13 mouse cellular contexts compared by ENCODE assay signal in genomic region chr6:115111426-115111825, GRCm38 (mm10). TPM values are rescaled to one million over a fixed set of nuclear protein-coding genes. Genes with fewer than 3 reads are reported as not detected.
"Had no signal": no experiment of that assay in that cellular context is flagged by ENCODE, and none has a peak within 500 bp of the region (broad histone marks: within the 10 kb centered on the region; RNA-seq: fewer than 3 reads in every experiment).

No protein-coding gene starts in this region.

- DNase-seq: retina, postnatal 1 day; right cerebral cortex, adult 18-20 months; right cerebral cortex, postnatal 14 days; right cerebral cortex, postnatal 25 days; right cerebral cortex, postnatal 4 days; spleen, adult 18-20 months; thymus, adult 18-20 months; thymus, adult 2 months; thymus, postnatal 14 days; thymus, postnatal 25 days; thymus, postnatal 36 days; thymus, postnatal 4 days had no signal

RNA-seq across cellular contexts. Expression of gene Syn2, which starts 23.3 kb away (rescaled TPM):
- total RNA-seq: neutrophil, adult 5-6 weeks had no signal
